Mouse (Mus musculus) fibroblast of lung, adult 2 months (primary cell): ENCODE results near the gene Rnd2.
"Not testable (repeated sequence)": the region's sequence is repeated elsewhere in the genome, so short reads cannot be mapped to it uniquely, and the experiment has no call there.

Experiments
- DNase-seq: peaks from one replicate; pipeline ENCODE4 v3.0.0-alpha.2; 2011; ENCODE audit warnings: low read depth

The Rnd2 gene

DNA sequence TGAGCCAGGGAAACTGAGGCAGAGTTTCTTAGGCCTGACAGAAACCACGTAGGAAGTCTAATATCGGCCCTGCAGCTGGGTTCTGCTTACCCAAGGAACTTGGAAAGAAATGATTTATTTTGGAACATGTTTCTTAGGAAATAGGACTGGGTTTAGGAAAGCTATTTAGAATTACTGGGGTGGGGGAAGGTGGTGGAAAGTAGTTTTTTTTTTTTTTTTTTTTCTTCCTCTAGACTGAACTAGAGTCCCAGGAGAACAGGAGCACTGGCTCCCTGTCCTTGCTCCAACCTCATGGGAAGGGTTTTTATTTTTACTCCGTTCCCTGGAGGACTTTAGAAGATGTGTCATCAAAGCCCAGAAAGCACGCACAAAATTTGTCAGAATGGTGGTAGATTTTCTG lies 4.4 kb downstream of the Rnd2 start:
- DNase-seq = no peak

- no peak for DNase-seq
Observed at GRCm38 (mm10) chr11:101470206-101470605, 5.4 kb downstream of the Rnd2 start.

- DNase-seq = no peak
Observed at GRCm38 (mm10) chr11:101471926-101472325, 7.1 kb downstream of the Rnd2 start.

- DNase-seq = no peak
Observed at GRCm38 (mm10) chr11:101472336-101472735, 7.5 kb downstream of the Rnd2 start.

GRCm38 (mm10) chr11:101473686-101474085 lies 8.9 kb downstream of the Rnd2 start:
- not testable (repeated sequence) for DNase-seq

DNA sequence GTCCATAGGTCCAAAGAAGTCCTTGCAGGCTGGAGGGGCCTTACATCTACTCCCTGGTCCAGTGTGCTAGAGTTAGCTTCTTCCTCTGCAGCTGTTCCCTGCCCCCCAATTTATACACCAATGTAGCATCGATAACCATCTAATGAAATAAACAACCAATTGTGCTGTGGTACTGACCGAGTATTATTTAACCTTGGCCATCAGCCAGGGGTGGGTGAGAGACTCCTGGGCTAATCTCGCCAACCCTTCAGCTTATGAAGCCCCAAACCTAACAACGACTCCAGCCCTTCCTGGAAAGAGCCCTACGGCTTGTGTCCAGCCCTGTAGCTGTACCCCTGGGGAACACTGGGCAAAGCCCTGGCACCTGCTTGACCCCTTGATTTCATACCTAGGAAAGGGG lies 9.5 kb downstream of the Rnd2 start:
- DNase-seq = no peak

DNA sequence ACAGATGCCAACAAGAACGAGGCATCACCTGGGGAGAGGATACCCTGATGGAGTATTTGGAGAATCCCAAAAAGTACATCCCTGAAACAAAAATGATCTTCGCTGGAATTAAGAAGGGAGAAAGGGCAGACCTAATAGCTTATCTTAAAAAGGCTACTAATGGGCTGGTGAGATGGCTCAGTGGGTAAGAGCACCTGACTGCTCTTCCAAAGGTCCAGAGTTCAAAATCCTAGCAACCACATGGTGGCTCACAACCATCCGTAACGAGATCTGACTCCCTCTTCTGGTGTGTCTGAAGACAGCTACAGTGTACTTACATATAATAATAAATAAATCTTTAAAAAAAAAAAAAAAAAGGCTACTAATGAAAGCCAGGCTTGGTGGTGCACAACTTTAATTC lies 11.6 kb downstream of the Rnd2 start:
- DNase-seq = not testable (repeated sequence)

DNA sequence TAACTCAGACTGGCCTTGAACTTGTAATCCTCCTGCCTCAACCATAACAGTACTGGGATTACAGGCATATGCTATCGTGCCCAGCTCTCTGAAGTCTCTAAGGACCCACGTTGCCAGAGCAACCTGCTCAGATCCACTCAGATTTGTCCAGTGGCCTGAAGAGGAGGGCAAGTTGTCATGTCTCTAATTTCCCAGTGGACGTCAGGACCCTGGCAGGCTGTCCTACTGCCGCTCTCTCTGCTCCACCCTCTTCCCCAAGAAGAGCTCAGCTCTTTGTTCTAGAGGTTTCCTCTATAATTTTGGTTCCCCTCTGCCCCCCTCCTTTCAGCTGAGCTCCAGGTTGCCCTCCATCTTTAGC lies 12.4 kb downstream of the Rnd2 start:
- no peak for DNase-seq

DNA sequence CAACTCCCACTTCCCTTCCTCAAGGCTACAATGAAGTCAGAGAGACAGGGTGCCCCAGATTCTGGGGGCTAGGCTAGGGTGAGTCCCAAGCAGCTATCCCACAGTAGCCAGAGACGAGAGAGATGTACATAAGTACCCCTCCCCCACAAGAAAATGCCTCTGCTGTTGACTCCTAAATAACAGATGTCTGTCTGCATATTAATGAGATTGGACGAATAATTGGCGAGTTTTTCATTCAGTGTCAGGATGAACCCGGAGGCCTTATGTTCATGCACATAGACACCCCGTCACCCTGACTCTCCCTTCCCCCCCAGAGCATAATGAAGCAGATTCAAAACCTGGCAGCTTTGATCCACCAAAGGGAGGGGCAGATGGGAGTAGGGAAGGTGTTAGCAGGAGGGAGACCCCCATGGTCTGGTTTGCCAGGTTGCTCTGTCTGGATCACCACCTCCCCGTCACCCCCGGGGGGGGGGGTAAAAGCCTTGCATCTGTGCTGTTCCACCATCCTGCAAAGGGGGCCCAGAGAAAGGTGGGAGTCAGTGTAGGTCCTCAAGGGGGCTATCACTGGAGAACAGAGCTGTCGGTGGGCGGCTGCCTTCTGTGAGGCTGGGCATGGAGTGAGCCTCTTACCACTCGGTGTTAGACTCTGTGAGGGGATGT lies 12.9 kb downstream of the Rnd2 start:
- DNase-seq = no peak

GRCm38 (mm10) chr11:101479171-101479635 lies 14.4 kb downstream of the Rnd2 start:
- no peak for DNase-seq

- DNase-seq = no peak
Observed at GRCm38 (mm10) chr11:101480912-101481311, 16.1 kb downstream of the Rnd2 start.

DNA sequence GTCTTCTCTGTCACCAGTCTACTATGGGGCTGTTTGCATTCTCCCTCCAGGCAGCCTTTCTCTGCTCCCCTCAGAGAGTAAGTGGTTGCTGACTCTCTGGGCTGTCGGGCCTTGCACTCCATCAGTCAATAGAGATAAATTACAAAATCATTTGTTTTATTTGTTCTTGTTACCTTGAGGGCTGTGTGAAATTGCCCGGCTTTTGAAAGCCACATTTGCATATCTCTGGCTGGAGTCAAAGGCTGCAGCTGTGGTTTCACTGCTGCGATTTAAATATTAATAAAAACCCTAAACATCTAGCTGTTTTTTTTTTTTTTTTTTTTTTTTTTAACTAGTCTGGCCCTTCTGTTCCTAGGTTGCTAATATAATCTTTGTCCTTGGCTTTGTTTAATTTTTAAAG lies 19.0 kb downstream of the Rnd2 start:
- no peak for DNase-seq

GRCm38 (mm10) chr11:101484245-101484644 lies 19.4 kb downstream of the Rnd2 start:
- no peak for DNase-seq

DNA sequence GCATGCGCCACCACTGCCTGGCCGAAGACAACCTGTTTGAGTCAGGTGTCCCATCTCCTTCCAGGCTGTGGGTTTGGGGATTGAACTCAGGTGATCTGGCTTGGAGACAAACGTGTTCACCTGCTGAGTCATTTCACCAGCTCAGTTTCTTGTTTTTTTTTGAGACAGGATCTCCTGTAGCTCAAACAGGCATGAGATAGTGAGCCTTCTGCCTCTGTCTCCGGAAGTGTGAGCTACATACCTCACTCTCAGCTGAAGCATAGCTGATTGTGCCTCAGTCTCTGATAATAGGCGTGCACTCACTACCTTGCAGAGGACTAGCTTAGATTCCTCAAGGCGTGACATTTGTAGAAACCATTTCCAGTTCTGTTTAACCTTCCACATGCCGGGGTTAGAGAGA lies 20.0 kb downstream of the Rnd2 start:
- DNase-seq = no peak

- no peak for DNase-seq
Observed at GRCm38 (mm10) chr11:101485509-101486028, 20.8 kb downstream of the Rnd2 start.

- DNase-seq = no peak
Observed at GRCm38 (mm10) chr11:101486126-101486525, 21.3 kb downstream of the Rnd2 start.

DNA sequence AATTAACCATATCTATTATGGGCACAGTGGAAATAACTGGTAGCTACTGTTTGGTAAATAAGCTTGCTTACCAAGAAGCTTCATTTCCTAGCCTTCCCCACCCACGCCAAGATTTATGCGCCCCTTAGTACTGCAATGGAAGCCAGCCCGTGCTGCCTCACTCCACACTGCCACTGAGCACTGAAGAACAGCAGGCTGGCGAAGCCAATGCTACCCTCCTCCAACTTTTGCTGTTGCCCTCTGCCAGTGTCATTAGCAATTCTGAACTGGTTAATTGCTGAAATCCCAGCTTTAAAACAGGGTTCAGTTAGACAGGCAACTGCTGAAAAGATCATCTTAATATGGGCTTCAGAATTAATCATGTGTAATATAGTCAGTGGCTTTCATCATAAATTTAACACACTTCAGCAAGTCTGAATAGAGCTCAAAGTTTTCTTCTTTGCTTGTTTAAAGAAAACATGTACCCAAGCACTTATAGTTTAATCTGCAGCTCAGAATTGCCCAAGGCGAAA lies 41.5 kb downstream of the Rnd2 start:
- no peak for DNase-seq

- no peak for DNase-seq
Observed at GRCm38 (mm10) chr11:101507090-101507489, 42.3 kb downstream of the Rnd2 start.

DNA sequence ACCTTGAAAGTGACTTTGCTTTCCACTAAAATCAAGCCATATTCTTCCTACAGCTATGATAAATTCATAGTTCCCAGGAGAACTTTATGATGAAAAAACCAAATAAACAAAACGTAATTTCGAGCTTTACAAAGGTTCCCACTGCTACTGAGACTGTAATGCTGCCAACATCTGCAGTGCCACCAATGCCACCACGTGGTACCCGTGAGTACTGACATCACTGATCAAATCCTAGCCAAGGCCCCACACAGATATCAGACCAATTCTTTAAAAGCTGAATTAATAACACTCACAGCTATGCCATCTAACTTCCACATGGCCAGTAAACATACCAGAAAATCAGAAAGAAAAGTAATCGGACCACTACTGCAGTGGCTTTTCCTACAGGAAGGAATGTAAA lies 54.1 kb downstream of the Rnd2 start:
- DNase-seq = no peak

DNA sequence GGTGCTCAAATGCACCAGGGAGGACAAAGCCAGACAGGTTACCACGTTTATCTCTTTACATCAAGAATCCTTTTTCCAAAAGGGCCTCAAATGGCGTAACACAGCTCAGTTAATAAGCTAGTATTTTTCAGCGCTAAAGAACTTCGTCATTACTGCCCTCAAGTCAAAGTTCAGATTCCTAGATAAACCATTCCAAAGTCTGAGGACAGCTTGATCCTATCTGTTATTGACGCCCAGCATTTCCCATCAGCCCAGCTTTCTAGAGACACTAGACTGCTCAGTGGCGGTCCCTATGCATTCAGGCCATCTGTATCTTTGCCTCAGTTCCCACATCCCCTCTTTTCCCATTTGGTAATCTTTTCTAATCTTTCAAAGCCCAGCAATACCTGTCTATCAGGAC lies 54.6 kb downstream of the Rnd2 start:
- DNase-seq = no peak
